Mouse (Mus musculus) CH12.LX (cell line): ENCODE data around the gene Aebp1. TPM values are rescaled to one million over a fixed set of nuclear protein-coding genes. Genes with fewer than 3 reads are reported as not detected.

Source experiments
- DNase-seq: peaks from one replicate; pipeline ENCODE4 v3.0.0-alpha.2; 2013; ENCODE audit errors: extremely low read depth
- H3K27ac ChIP-seq: 2 replicates; pipeline ENCODE4 v1.5.1; 2012; ENCODE audit warnings: low read depth, mild to moderate bottlenecking, control low read depth, moderate library complexity; ENCODE audit not compliant: insufficient read depth
- H3K27me3 ChIP-seq: replicated peaks from 2 replicates; pipeline ENCODE3; 2012; ENCODE audit warnings: inconsistent platforms
- H3K36me3 ChIP-seq, 2 experiments: replicated peaks in 1 of 2; 2 replicates each; pipeline versions ENCODE3 to v1.6.1; 2012; ENCODE audit warnings: inconsistent platforms in 1 of 2, low read length in 1 of 2, mild to moderate bottlenecking in 1 of 2, mixed read lengths in 1 of 2, moderate library complexity in 1 of 2; ENCODE audit not compliant: control insufficient read depth in 1 of 2, insufficient read depth in 1 of 2
- H3K4me1 ChIP-seq, 2 experiments: 2 replicates each; pipeline ENCODE4 v1.6.1; 2012; ENCODE audit warnings: inconsistent platforms in 1 of 2, moderate library complexity in 1 of 2; ENCODE audit not compliant: insufficient read depth in 2 of 2, control insufficient read depth in 1 of 2
- H3K4me2 ChIP-seq: 2 replicates; pipeline ENCODE4 v1.6.1; 2012; ENCODE audit warnings: low read depth, mild to moderate bottlenecking, control low read depth; ENCODE audit not compliant: poor library complexity, insufficient read depth, severe bottlenecking
- H3K4me3 ChIP-seq, 3 experiments: fragments of 150-350 bp in 1 of 3; sonication (generic) in 1 of 3; replicated peaks in 1 of 3; 2 replicates each; pipeline versions ENCODE3 to v1.5.1; 2011 to 2012; ENCODE audit warnings: low read depth in 2 of 3, low read length in 2 of 3, mild to moderate bottlenecking in 2 of 3, moderate library complexity in 2 of 3, control low read depth in 1 of 3, improper control_type of control experiment in 1 of 3, inconsistent platforms in 1 of 3, mixed read lengths in 1 of 3; ENCODE audit not compliant: poor library complexity in 1 of 3
- H3K79me2 ChIP-seq: replicated peaks from 2 replicates; pipeline ENCODE4 v1.6.1; 2012; ENCODE audit warnings: mild to moderate bottlenecking, moderate library complexity; ENCODE audit not compliant: control insufficient read depth, poor library complexity, insufficient read depth, severe bottlenecking; ENCODE audit errors: extremely low read depth
- H3K9ac ChIP-seq: 2 replicates; pipeline ENCODE4 v1.6.1; 2012; ENCODE audit warnings: low read depth, mild to moderate bottlenecking, control low read depth, moderate library complexity; ENCODE audit not compliant: insufficient read depth
- H3K9me3 ChIP-seq: replicated peaks from 2 replicates; pipeline ENCODE3; 2012; ENCODE audit warnings: low read length, inconsistent platforms, mixed read lengths
- BHLHE40 ChIP-seq: IDR thresholded peaks from 2 replicates; pipeline ENCODE4 v1.6.1; 2011; ENCODE audit warnings: mild to moderate bottlenecking, low read depth, low read length, improper control_type of control experiment
- CHD2 ChIP-seq: IDR thresholded peaks from 2 replicates; pipeline ENCODE4 v1.6.1; 2011; ENCODE audit warnings: low read length, improper control_type of control experiment
- CTCF ChIP-seq, 2 experiments: IDR thresholded peaks in 1 of 2; conservative IDR thresholded peaks in 1 of 2; 2 replicates each; pipeline ENCODE4 v1.5.1; 2011 to 2012; ENCODE audit warnings: low read depth in 2 of 2, low read length in 2 of 2, improper control_type of control experiment in 1 of 2, inconsistent platforms in 1 of 2, mild to moderate bottlenecking in 1 of 2, moderate library complexity in 1 of 2
- ETS1 ChIP-seq: conservative IDR thresholded peaks from 2 replicates; pipeline ENCODE4 v1.6.1; 2012; ENCODE audit warnings: low read depth, mild to moderate bottlenecking, inconsistent platforms, low read length, improper control_type of control experiment, moderate library complexity
- IRF4 ChIP-seq: IDR thresholded peaks from 2 replicates; pipeline ENCODE4 v1.6.1; 2014; ENCODE audit warnings: low read depth, mild to moderate bottlenecking, inconsistent platforms, low read length, improper control_type of control experiment
- JUN ChIP-seq: IDR thresholded peaks from 2 replicates; pipeline ENCODE4 v1.6.1; 2011; ENCODE audit warnings: low read depth, mild to moderate bottlenecking, low read length, improper control_type of control experiment, moderate library complexity; ENCODE audit not compliant: insufficient read depth
- JUND ChIP-seq: conservative IDR thresholded peaks from 2 replicates; pipeline ENCODE4 v1.6.1; 2011; ENCODE audit warnings: low read depth, low read length, improper control_type of control experiment
- MAZ ChIP-seq: IDR thresholded peaks from 2 replicates; pipeline ENCODE4 v1.6.1; 2012; ENCODE audit warnings: low read depth, mild to moderate bottlenecking, inconsistent platforms, low read length, improper control_type of control experiment, moderate library complexity
- MEF2A ChIP-seq: IDR thresholded peaks from 2 replicates; pipeline ENCODE4 v1.6.1; 2014; ENCODE audit warnings: low read depth, mild to moderate bottlenecking, inconsistent platforms, low read length, improper control_type of control experiment, borderline replicate concordance
- MYC ChIP-seq: IDR thresholded peaks from 2 replicates; pipeline ENCODE4 v1.6.1; 2011; ENCODE audit warnings: low read depth, mild to moderate bottlenecking, improper control_type of control experiment, low read length
- NELFE ChIP-seq: IDR thresholded peaks from 2 replicates; pipeline ENCODE4 v1.6.1; 2011; ENCODE audit warnings: low read depth, low read length, improper control_type of control experiment
- NRF1 ChIP-seq: IDR thresholded peaks from 2 replicates; pipeline ENCODE4 v1.6.1; 2014; ENCODE audit warnings: low read depth, mild to moderate bottlenecking, inconsistent platforms, low read length, improper control_type of control experiment, moderate library complexity
- PAX5 ChIP-seq: IDR thresholded peaks from 2 replicates; pipeline ENCODE4 v1.6.1; 2012; ENCODE audit warnings: low read length, inconsistent platforms, mixed read lengths
- POLR2AphosphoS2 ChIP-seq: IDR thresholded peaks from 2 replicates; pipeline ENCODE4 v1.6.1; 2011; ENCODE audit warnings: low read depth, low read length, improper control_type of control experiment
- RCOR1 ChIP-seq: conservative IDR thresholded peaks from 2 replicates; pipeline ENCODE4 v1.6.1; 2012; ENCODE audit warnings: low read depth, mild to moderate bottlenecking, inconsistent platforms, low read length, improper control_type of control experiment
- SIN3A ChIP-seq: IDR thresholded peaks from 2 replicates; pipeline ENCODE4 v1.6.1; 2012; ENCODE audit warnings: low read length, improper control_type of control experiment, inconsistent platforms
- SMC3 ChIP-seq: IDR thresholded peaks from 2 replicates; pipeline ENCODE4 v1.6.1; 2011; ENCODE audit warnings: low read depth, low read length, improper control_type of control experiment
- TCF12 ChIP-seq: IDR thresholded peaks from 2 replicates; pipeline ENCODE4 v1.6.1; 2014; ENCODE audit warnings: low read depth, mild to moderate bottlenecking, inconsistent platforms, low read length, improper control_type of control experiment
- UBTF ChIP-seq: IDR thresholded peaks from 2 replicates; pipeline ENCODE4 v1.6.1; 2012; ENCODE audit warnings: low read depth, mild to moderate bottlenecking, inconsistent platforms, low read length, improper control_type of control experiment, moderate library complexity
- USF2 ChIP-seq: conservative IDR thresholded peaks from 2 replicates; pipeline ENCODE4 v1.6.1; 2011; ENCODE audit warnings: low read depth, low read length, improper control_type of control experiment
- ZKSCAN1 ChIP-seq: IDR thresholded peaks from 2 replicates; pipeline ENCODE4 v1.6.1; 2012; ENCODE audit warnings: low read depth, inconsistent platforms, low read length, improper control_type of control experiment, borderline replicate concordance
- ZNF384 ChIP-seq: IDR thresholded peaks from 2 replicates; pipeline ENCODE4 v1.6.1; 2012; ENCODE audit warnings: low read depth, low read length, improper control_type of control experiment, inconsistent platforms
- dilution Hi-C: fragments of 300-500 bp; cut with MboI; formaldehyde crosslinking; loops from 2 replicates; pipeline ENCODE4 v1.14.3; 2020; ENCODE audit warnings: low sequenced_read_pairs; ENCODE audit not compliant: extremely low pct_unique_long_range_greater_than_20kb, extremely low pct_ligation_motif_present
- in situ Hi-C: fragments of 300-500 bp; cut with MboI; formaldehyde crosslinking; loops from 3 replicates; pipeline ENCODE4 v1.14.3; 2019; ENCODE audit warnings: low sequenced_read_pairs, low pct_ligation_motif_present, low pct_unique_long_range_greater_than_20kb, mixed read lengths
- polyA plus RNA-seq: library from polyadenylated mRNA; unstranded; fragments of >175 nt; gene quantifications from 2 replicates; pipeline ENCODE4 v1.2.1, GENCODE M21; 2012; ENCODE audit warnings: low read depth; ENCODE audit not compliant: insufficient read length
- total RNA-seq, 2 experiments: library from RNA; depleted of rRNA; stranded (reverse); fragments of 300-350 nt in 1 of 2; fragments of >200 nt in 1 of 2; gene quantifications; 2 replicates each; pipeline ENCODE4 v1.2.3; 2012 to 2014

Gene Aebp1
- total and polyA plus RNA-seq, 3 experiments = 0.34 to 1.4 TPM; not detected in 1

DNA sequence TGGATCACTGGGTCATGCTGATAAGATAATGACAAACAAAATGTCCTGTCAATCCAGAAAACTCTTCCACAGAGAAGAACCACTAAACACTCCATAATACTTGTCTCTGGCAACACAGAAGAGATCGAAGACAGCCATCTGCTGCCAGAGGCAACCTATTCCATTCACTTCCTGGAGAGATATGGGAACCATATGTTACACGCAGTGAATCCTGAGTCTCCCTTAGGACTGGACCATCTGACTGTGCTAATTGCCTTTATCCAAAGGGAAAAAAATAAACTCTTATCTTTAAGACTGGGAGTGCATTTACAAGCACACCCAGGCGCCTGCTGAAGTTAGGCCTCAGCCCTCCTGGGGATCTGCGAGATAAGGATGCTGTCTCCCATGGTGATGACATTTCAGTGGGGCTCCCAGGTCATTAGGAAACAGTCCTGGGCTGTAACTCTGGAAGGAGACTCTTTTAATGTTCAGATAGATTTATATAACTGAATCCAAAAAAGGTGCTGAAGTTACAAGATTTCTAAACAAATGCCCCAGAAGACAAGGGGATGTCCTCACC, 31.1 kb downstream of the Aebp1 start:
- Histone ChIP-seq H3K4me3 (no peak overlapping the region), H3K4me2 (no peak overlapping the region), H3K36me3 (no peaks in the 10 kb centered on the region), H3K79me2 (no peaks in the 10 kb centered on the region), H3K27ac (no peak overlapping the region), H3K27me3 (peaks cover 2% of the 10 kb centered on the region), H3K9ac (no peak overlapping the region)
- dilution Hi-C loops = no loop called here
- in situ Hi-C loops = no loop called here
- TF ChIP-seq NELFE = no peak
- TF ChIP-seq SMC3 = no peak
- TF ChIP-seq IRF4 = no peak
- no peak for TF ChIP-seq JUND
- TF ChIP-seq POLR2AphosphoS2 = no peak
- TF ChIP-seq MEF2A = no peak
- no peak for TF ChIP-seq CHD2
- no peak for TF ChIP-seq JUN
- TF ChIP-seq TCF12 = no peak
- no peak for TF ChIP-seq BHLHE40
- TF ChIP-seq SIN3A = no peak
- no peak for TF ChIP-seq CTCF (conservative IDR thresholded peaks at IDR 0.05 in 1 of 2, IDR thresholded peaks at IDR 0.05 in 1 of 2; ENCODE audit: low read depth in 2 of 2, low read length in 2 of 2)
- no peak for TF ChIP-seq USF2
- no peak for TF ChIP-seq ZNF384
- TF ChIP-seq, all 38 proteins: peak for 0
- Histone ChIP-seq H3K9me3 (no peaks in the 10 kb centered on the region), H3K4me1 (peaks cover 26 to 54% of the 10 kb centered on the region in 2 experiments)
- DNase-seq = no peak

DNA sequence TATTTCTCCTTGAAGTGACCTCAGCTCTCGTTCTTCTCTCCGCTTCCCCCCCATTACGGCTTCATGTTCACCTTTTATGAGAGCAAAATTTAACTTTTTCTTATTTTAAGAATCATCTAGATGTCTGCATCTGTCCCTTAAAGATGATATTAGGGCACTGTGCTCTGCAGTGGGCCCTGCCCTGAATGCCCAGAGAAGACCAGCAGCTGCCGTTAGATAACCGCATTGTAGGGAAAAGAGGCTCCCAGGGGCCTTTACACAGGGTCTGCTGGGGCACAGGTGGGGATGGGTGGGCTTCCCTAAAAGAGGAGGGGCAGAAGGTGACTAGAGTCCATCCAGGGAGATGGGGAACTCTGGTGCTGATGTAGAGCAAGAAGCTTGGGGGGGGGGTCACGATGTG, 32.1 kb downstream of the Aebp1 start:
- DNase-seq = no peak
- in situ Hi-C loops (no loop called here), dilution Hi-C loops (no loop called here)
- no peak overlapping the region for H3K4me2 ChIP-seq
- no peaks in the 10 kb centered on the region for H3K9me3 ChIP-seq
- no peaks in the 10 kb centered on the region for H3K36me3 ChIP-seq
- peaks cover 26 to 47% of the 10 kb centered on the region in 2 experiments for H3K4me1 ChIP-seq
- no peak overlapping the region for H3K9ac ChIP-seq
- H3K27ac ChIP-seq = no peak overlapping the region
- no peaks in the 10 kb centered on the region for H3K79me2 ChIP-seq
- H3K27me3 ChIP-seq = peaks cover 5% of the 10 kb centered on the region
- TF ChIP-seq RCOR1 = no peak
- TF ChIP-seq ZNF384 = no peak
- TF ChIP-seq MYC = no peak
- no peak for TF ChIP-seq PAX5
- TF ChIP-seq JUN = no peak
- TF ChIP-seq ETS1 = no peak
- TF ChIP-seq SMC3 = no peak
- no peak for TF ChIP-seq MAZ
- TF ChIP-seq UBTF = no peak
- TF ChIP-seq ZKSCAN1 = no peak
- no peak for TF ChIP-seq NRF1
- TF ChIP-seq BHLHE40 = no peak
- no peak overlapping the region for H3K4me3 ChIP-seq
